Mouse (Mus musculus) CH12.LX (cell line): ENCODE data around the gene Sh3bp5. TPM values are rescaled to one million over a fixed set of nuclear protein-coding genes. Genes with fewer than 3 reads are reported as not detected.
"Not testable (repeated sequence)": the region's sequence is repeated elsewhere in the genome, so short reads cannot be mapped to it uniquely, and the experiment has no call there.

ENCODE experiments used
- DNase-seq: peaks from one replicate; pipeline ENCODE4 v3.0.0-alpha.2; 2013; ENCODE audit errors: extremely low read depth
- H3K27ac ChIP-seq: 2 replicates; pipeline ENCODE4 v1.5.1; 2012; ENCODE audit warnings: low read depth, mild to moderate bottlenecking, control low read depth, moderate library complexity; ENCODE audit not compliant: insufficient read depth
- H3K27me3 ChIP-seq: replicated peaks from 2 replicates; pipeline ENCODE3; 2012; ENCODE audit warnings: inconsistent platforms
- H3K36me3 ChIP-seq, 2 experiments: replicated peaks in 1 of 2; 2 replicates each; pipeline versions ENCODE3 to v1.6.1; 2012; ENCODE audit warnings: inconsistent platforms in 1 of 2, low read length in 1 of 2, mild to moderate bottlenecking in 1 of 2, mixed read lengths in 1 of 2, moderate library complexity in 1 of 2; ENCODE audit not compliant: control insufficient read depth in 1 of 2, insufficient read depth in 1 of 2
- H3K4me1 ChIP-seq, 2 experiments: 2 replicates each; pipeline ENCODE4 v1.6.1; 2012; ENCODE audit warnings: inconsistent platforms in 1 of 2, moderate library complexity in 1 of 2; ENCODE audit not compliant: insufficient read depth in 2 of 2, control insufficient read depth in 1 of 2
- H3K4me2 ChIP-seq: 2 replicates; pipeline ENCODE4 v1.6.1; 2012; ENCODE audit warnings: low read depth, mild to moderate bottlenecking, control low read depth; ENCODE audit not compliant: poor library complexity, insufficient read depth, severe bottlenecking
- H3K4me3 ChIP-seq, 3 experiments: fragments of 150-350 bp in 1 of 3; sonication (generic) in 1 of 3; replicated peaks in 1 of 3; 2 replicates each; pipeline versions ENCODE3 to v1.5.1; 2011 to 2012; ENCODE audit warnings: low read depth in 2 of 3, low read length in 2 of 3, mild to moderate bottlenecking in 2 of 3, moderate library complexity in 2 of 3, control low read depth in 1 of 3, improper control_type of control experiment in 1 of 3, inconsistent platforms in 1 of 3, mixed read lengths in 1 of 3; ENCODE audit not compliant: poor library complexity in 1 of 3
- H3K79me2 ChIP-seq: replicated peaks from 2 replicates; pipeline ENCODE4 v1.6.1; 2012; ENCODE audit warnings: mild to moderate bottlenecking, moderate library complexity; ENCODE audit not compliant: control insufficient read depth, poor library complexity, insufficient read depth, severe bottlenecking; ENCODE audit errors: extremely low read depth
- H3K9ac ChIP-seq: 2 replicates; pipeline ENCODE4 v1.6.1; 2012; ENCODE audit warnings: low read depth, mild to moderate bottlenecking, control low read depth, moderate library complexity; ENCODE audit not compliant: insufficient read depth
- H3K9me3 ChIP-seq: replicated peaks from 2 replicates; pipeline ENCODE3; 2012; ENCODE audit warnings: low read length, inconsistent platforms, mixed read lengths
- BHLHE40 ChIP-seq: IDR thresholded peaks from 2 replicates; pipeline ENCODE4 v1.6.1; 2011; ENCODE audit warnings: mild to moderate bottlenecking, low read depth, low read length, improper control_type of control experiment
- CTCF ChIP-seq, 2 experiments: IDR thresholded peaks in 1 of 2; conservative IDR thresholded peaks in 1 of 2; 2 replicates each; pipeline ENCODE4 v1.5.1; 2011 to 2012; ENCODE audit warnings: low read depth in 2 of 2, low read length in 2 of 2, improper control_type of control experiment in 1 of 2, inconsistent platforms in 1 of 2, mild to moderate bottlenecking in 1 of 2, moderate library complexity in 1 of 2
- E2F4 ChIP-seq: IDR thresholded peaks from 2 replicates; pipeline ENCODE4 v1.6.1; 2011; ENCODE audit warnings: low read depth, low read length, improper control_type of control experiment; ENCODE audit not compliant: insufficient replicate concordance
- EP300 ChIP-seq: IDR thresholded peaks from 2 replicates; pipeline ENCODE4 v1.6.1; 2011; ENCODE audit warnings: low read length, improper control_type of control experiment
- ETS1 ChIP-seq: conservative IDR thresholded peaks from 2 replicates; pipeline ENCODE4 v1.6.1; 2012; ENCODE audit warnings: low read depth, mild to moderate bottlenecking, inconsistent platforms, low read length, improper control_type of control experiment, moderate library complexity
- IRF4 ChIP-seq: IDR thresholded peaks from 2 replicates; pipeline ENCODE4 v1.6.1; 2014; ENCODE audit warnings: low read depth, mild to moderate bottlenecking, inconsistent platforms, low read length, improper control_type of control experiment
- JUN ChIP-seq: IDR thresholded peaks from 2 replicates; pipeline ENCODE4 v1.6.1; 2011; ENCODE audit warnings: low read depth, mild to moderate bottlenecking, low read length, improper control_type of control experiment, moderate library complexity; ENCODE audit not compliant: insufficient read depth
- JUND ChIP-seq: conservative IDR thresholded peaks from 2 replicates; pipeline ENCODE4 v1.6.1; 2011; ENCODE audit warnings: low read depth, low read length, improper control_type of control experiment
- MEF2A ChIP-seq: IDR thresholded peaks from 2 replicates; pipeline ENCODE4 v1.6.1; 2014; ENCODE audit warnings: low read depth, mild to moderate bottlenecking, inconsistent platforms, low read length, improper control_type of control experiment, borderline replicate concordance
- MYC ChIP-seq: IDR thresholded peaks from 2 replicates; pipeline ENCODE4 v1.6.1; 2011; ENCODE audit warnings: low read depth, mild to moderate bottlenecking, improper control_type of control experiment, low read length
- POLR2AphosphoS2 ChIP-seq: IDR thresholded peaks from 2 replicates; pipeline ENCODE4 v1.6.1; 2011; ENCODE audit warnings: low read depth, low read length, improper control_type of control experiment
- RCOR1 ChIP-seq: conservative IDR thresholded peaks from 2 replicates; pipeline ENCODE4 v1.6.1; 2012; ENCODE audit warnings: low read depth, mild to moderate bottlenecking, inconsistent platforms, low read length, improper control_type of control experiment
- SMC3 ChIP-seq: IDR thresholded peaks from 2 replicates; pipeline ENCODE4 v1.6.1; 2011; ENCODE audit warnings: low read depth, low read length, improper control_type of control experiment
- UBTF ChIP-seq: IDR thresholded peaks from 2 replicates; pipeline ENCODE4 v1.6.1; 2012; ENCODE audit warnings: low read depth, mild to moderate bottlenecking, inconsistent platforms, low read length, improper control_type of control experiment, moderate library complexity
- dilution Hi-C: fragments of 300-500 bp; cut with MboI; formaldehyde crosslinking; loops from 2 replicates; pipeline ENCODE4 v1.14.3; 2020; ENCODE audit warnings: low sequenced_read_pairs; ENCODE audit not compliant: extremely low pct_unique_long_range_greater_than_20kb, extremely low pct_ligation_motif_present
- in situ Hi-C: fragments of 300-500 bp; cut with MboI; formaldehyde crosslinking; loops from 3 replicates; pipeline ENCODE4 v1.14.3; 2019; ENCODE audit warnings: low sequenced_read_pairs, low pct_ligation_motif_present, low pct_unique_long_range_greater_than_20kb, mixed read lengths
- polyA plus RNA-seq: library from polyadenylated mRNA; unstranded; fragments of >175 nt; gene quantifications from 2 replicates; pipeline ENCODE4 v1.2.1, GENCODE M21; 2012; ENCODE audit warnings: low read depth; ENCODE audit not compliant: insufficient read length
- total RNA-seq, 2 experiments: library from RNA; depleted of rRNA; stranded (reverse); fragments of 300-350 nt in 1 of 2; fragments of >200 nt in 1 of 2; gene quantifications; 2 replicates each; pipeline ENCODE4 v1.2.3; 2012 to 2014

Gene Sh3bp5
- total and polyA plus RNA-seq, 3 experiments, result 57.4 to 158 (median 64.6) TPM

DNA sequence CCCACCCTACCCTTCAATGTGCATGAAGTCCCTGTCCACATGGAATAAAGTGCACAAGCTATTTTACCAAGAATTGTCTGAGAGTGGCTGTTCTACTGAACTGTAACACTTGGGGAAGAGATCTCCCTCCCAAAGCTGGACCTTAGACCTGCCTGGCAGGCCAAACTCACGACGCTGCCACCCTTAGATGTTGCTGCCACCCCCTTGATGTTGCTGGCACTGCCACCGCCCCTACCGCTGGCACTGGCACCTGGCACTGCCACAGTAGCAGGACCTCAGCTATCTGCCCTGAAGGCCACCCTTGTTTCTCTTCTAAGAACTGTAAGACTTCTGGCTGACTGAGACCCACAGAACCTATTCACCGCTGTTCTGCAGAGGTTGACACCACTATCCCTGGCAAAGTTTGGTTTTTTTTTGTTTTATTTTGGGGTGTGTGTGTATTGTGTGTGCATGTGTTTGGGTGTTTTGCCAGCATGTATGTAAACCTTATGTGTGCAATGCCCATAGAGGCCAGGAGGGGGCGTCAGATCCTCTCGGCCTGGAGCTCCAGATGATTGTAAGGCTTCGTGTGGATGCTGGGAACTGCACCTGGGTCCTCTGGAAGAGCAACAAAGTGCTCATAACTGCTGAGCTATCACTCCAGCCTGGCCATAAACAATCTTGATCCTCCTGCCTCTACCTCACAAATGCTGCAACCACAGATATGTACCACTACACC lies 19.1 kb upstream of the Sh3bp5 start:
- no peak for DNase-seq
- Histone ChIP-seq H3K4me1 (peaks cover 11 to 45% of the 10 kb centered on the region in 2 experiments; a peak in 3 of 4 replicates), H3K27ac (no peak overlapping the region), H3K9me3 (peaks cover 9% of the 10 kb centered on the region), H3K4me3 (no peak overlapping the region), H3K9ac (no peak overlapping the region), H3K4me2 (no peak overlapping the region), H3K79me2 (no peaks in the 10 kb centered on the region), H3K36me3 (no peaks in the 10 kb centered on the region), H3K27me3 (no peaks in the 10 kb centered on the region)
- TF ChIP-seq CTCF (conservative IDR thresholded peaks at IDR 0.05 in 1 of 2, IDR thresholded peaks at IDR 0.05 in 1 of 2; ENCODE audit: low read depth in 2 of 2, low read length in 2 of 2) (peak; percentile 26 to 33; a peak in 3 of 4 replicates), E2F4 (no peak), POLR2AphosphoS2 (no peak), MEF2A (no peak), SMC3 (no peak), UBTF (no peak), ETS1 (no peak)
- in situ Hi-C loops, result no loop called here
- dilution Hi-C loops, result loop anchor here (25.0 kb wide), 1 partner anchor 93 kb away; no protein-coding TSS in a partner anchor

DNA sequence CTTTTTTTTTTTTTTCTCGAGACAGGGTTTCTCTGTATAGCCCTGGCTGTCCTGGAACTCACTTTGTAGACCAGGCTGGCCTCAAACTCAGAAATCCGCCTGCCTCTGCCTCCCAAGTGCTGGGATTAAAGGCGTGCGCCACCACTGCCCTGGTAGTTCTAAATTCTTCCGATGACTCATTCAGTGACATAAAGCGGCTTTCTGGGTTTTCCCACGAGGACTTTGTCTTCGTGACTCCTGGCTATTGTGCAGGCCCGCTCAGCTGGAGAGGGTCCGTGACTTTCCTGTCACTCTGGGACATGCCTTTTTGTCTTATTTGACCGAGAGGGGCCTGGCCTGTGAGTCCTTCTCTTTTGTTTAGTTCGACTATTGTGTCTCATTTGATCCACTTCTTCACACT lies 18.1 kb upstream of the Sh3bp5 start:
- H3K9me3 ChIP-seq, H3K4me3 ChIP-seq, H3K79me2 ChIP-seq, H3K4me2 ChIP-seq, H3K27me3 ChIP-seq, H3K36me3 ChIP-seq, H3K27ac ChIP-seq, in situ Hi-C loops, DNase-seq, H3K9ac ChIP-seq: not testable (repeated sequence)
- dilution Hi-C loops, result loop anchor here (25.0 kb wide), 1 partner anchor 92 kb away; no protein-coding TSS in a partner anchor
- TF ChIP-seq BHLHE40 (peak; percentile 73), JUN (peak; percentile 76), IRF4 (peak; percentile 89), RCOR1 (peak; percentile 39; the same call in 1 of the 2 replicates), MEF2A (peak; percentile 80), ETS1 (peak; percentile 64), EP300 (peak; percentile 43; the same call in 1 of the 2 replicates), MYC (0 out of 2 replicates have a peak, but pooled peaks have one; percentile 16), JUND (peak; percentile 79)
- peaks cover 13 to 40% of the 10 kb centered on the region in 2 experiments; a peak in 3 of 4 replicates for H3K4me1 ChIP-seq
